9 mouse cellular contexts compared by ENCODE assay signal in genomic region chrX:136992191-136992965, GRCm38 (mm10). TPM values are rescaled to one million over a fixed set of nuclear protein-coding genes. Genes with fewer than 3 reads are reported as not detected.
DNase-seq lines count a peak whose midpoint lies in the region; ATAC-seq lines count a peak whose summit lies in the region.
"Had no signal": no experiment of that assay in that cellular context is flagged by ENCODE, and none has a peak within 500 bp of the region (broad histone marks: within the 10 kb centered on the region; RNA-seq: fewer than 3 reads in every experiment).

No protein-coding gene starts in this region.

- H3K27ac ChIP-seq in neural tube, embryonic 11.5 days (ENCODE audit: low read depth, low read length): 0 out of 2 replicates have a peak overlapping the region, but pooled peaks have one; percentile 27
- peak overlapping the region; percentile 94 for H3K27ac ChIP-seq in hindbrain, embryonic 14.5 days
- H3K27ac ChIP-seq in midbrain, embryonic 11.5 days (ENCODE audit: low read depth, low read length): no peak overlapping the region; the same call in 1 of the 2 replicates

- peak overlapping the region; percentile 44 for H3K9ac ChIP-seq in neural tube, embryonic 11.5 days (ENCODE audit: low read length)
- peak overlapping the region; percentile 76 for H3K9ac ChIP-seq in hindbrain, embryonic 14.5 days
- peak overlapping the region; percentile 57 for H3K9ac ChIP-seq in midbrain, embryonic 11.5 days (ENCODE audit: low read length)

- peak; percentile 43 for DNase-seq in embryo, embryonic 10.5 days (ENCODE audit: low spot score)
- DNase-seq in embryo, embryonic 9.5 days (ENCODE audit: extremely low spot score): no peak
- DNase-seq in neural tube, embryonic 11.5 days (ENCODE audit: low spot score): no peak
- DNase-seq in neural tube, embryonic 10.5 days (ENCODE audit: extremely low spot score, low spot score): no peak
- DNase-seq in hindbrain, embryonic 14.5 days (ENCODE audit: low spot score): no peak
- peak; percentile 86 for DNase-seq in midbrain, embryonic 11.5 days (ENCODE audit: low spot score, missing footprints)
- DNase-seq in frontal cortex, postnatal 25 days (ENCODE audit: low spot score in 2 of 2): no peak
- DNase-seq in right cerebral cortex, adult 18-20 months: no peak

- ATAC-seq in neural tube, embryonic 11.5 days (ENCODE audit: insufficient read depth, low FRiP score, low TSS enrichment): peak; percentile 56
- ATAC-seq in hindbrain, embryonic 14.5 days (ENCODE audit: low FRiP score): peak; percentile 58
- peak; percentile 66 for ATAC-seq in midbrain, embryonic 11.5 days (ENCODE audit: low FRiP score)

- peak overlapping the region; percentile 47 for H3K4me2 ChIP-seq in neural tube, embryonic 11.5 days (ENCODE audit: low read depth)
- peak overlapping the region; percentile 64 for H3K4me2 ChIP-seq in hindbrain, embryonic 14.5 days (replicated peaks)
- peak overlapping the region; percentile 47 for H3K4me2 ChIP-seq in midbrain, embryonic 11.5 days

- H3K36me3 ChIP-seq in neural tube, embryonic 11.5 days (ENCODE audit: control insufficient read depth, insufficient read depth, low read length): no peaks in the 10 kb centered on the region
- no peaks in the 10 kb centered on the region; the same call in 1 of the 2 replicates for H3K36me3 ChIP-seq in hindbrain, embryonic 14.5 days (replicated peaks; ENCODE audit: control insufficient read depth, insufficient read depth)
- no peaks in the 10 kb centered on the region for H3K36me3 ChIP-seq in midbrain, embryonic 11.5 days (ENCODE audit: control insufficient read depth, insufficient read depth, low read length)

- WGBS in neural tube, embryonic 11.5 days: 21% methylated on average over 19 of the region's 19 CpGs
- 19% methylated on average over 19 of the region's 19 CpGs for WGBS in hindbrain, embryonic 14.5 days
- 21% methylated on average over 19 of the region's 19 CpGs for WGBS in midbrain, embryonic 11.5 days

- no peaks in the 10 kb centered on the region for H3K9me3 ChIP-seq in neural tube, embryonic 11.5 days (ENCODE audit: control insufficient read depth, low read length)
- no peaks in the 10 kb centered on the region for H3K9me3 ChIP-seq in hindbrain, embryonic 14.5 days (ENCODE audit: control insufficient read depth, low read length)
- no peaks in the 10 kb centered on the region for H3K9me3 ChIP-seq in midbrain, embryonic 11.5 days (ENCODE audit: control insufficient read depth, low read length)

- 0 out of 2 replicates have a peak, but pooled peaks cover 2% of the 10 kb centered on the region for H3K27me3 ChIP-seq in neural tube, embryonic 11.5 days (ENCODE audit: control insufficient read depth, insufficient read depth, low read length)
- no peaks in the 10 kb centered on the region; the same call in 1 of the 2 replicates for H3K27me3 ChIP-seq in hindbrain, embryonic 14.5 days (ENCODE audit: control insufficient read depth, insufficient read depth, low read length)
- H3K27me3 ChIP-seq in midbrain, embryonic 11.5 days (ENCODE audit: control insufficient read depth, insufficient read depth, low read length): no peaks in the 10 kb centered on the region

- peak overlapping the region; percentile 32 for H3K4me3 ChIP-seq in neural tube, embryonic 11.5 days (ENCODE audit: low read depth, low read length)
- H3K4me3 ChIP-seq in hindbrain, embryonic 14.5 days (replicated peaks; ENCODE audit: low read length): peak overlapping the region; percentile 52
- peak overlapping the region; percentile 38 for H3K4me3 ChIP-seq in midbrain, embryonic 11.5 days (ENCODE audit: low read depth, low read length)
- H3K4me3 ChIP-seq: erythroblast, embryonic 14.5 days had no signal

- no peaks in the 10 kb centered on the region for H3K4me1 ChIP-seq in neural tube, embryonic 11.5 days (ENCODE audit: control insufficient read depth, insufficient read depth, low read length)
- H3K4me1 ChIP-seq in hindbrain, embryonic 14.5 days (replicated peaks; ENCODE audit: control insufficient read depth, insufficient read depth, low read length): peaks cover 14% of the 10 kb centered on the region
- peaks cover 3% of the 10 kb centered on the region for H3K4me1 ChIP-seq in midbrain, embryonic 11.5 days (ENCODE audit: control insufficient read depth, insufficient read depth, low read length)

RNA-seq across cellular contexts. Expression of gene Zcchc18, which starts 0.6 kb away (rescaled TPM):
- polyA plus RNA-seq in neural tube, embryonic 11.5 days (2014; fragmentation: Nextera tagmentation; extraction: Ambion mirVana): 82.3 and 88.8 TPM in 2 replicates
- 372 and 450 TPM in 2 replicates for polyA plus RNA-seq in hindbrain, embryonic 14.5 days (2014; fragmentation: Nextera tagmentation; extraction: Ambion mirVana)
- polyA plus RNA-seq in midbrain, embryonic 11.5 days (2014; fragmentation: Nextera tagmentation; extraction: Ambion mirVana): 85.9 and 89.2 TPM in 2 replicates
- polyA plus RNA-seq: erythroblast, embryonic 14.5 days had no signal

RNA-seq across cellular contexts. Expression of gene Tmsb15b1, which starts 15.7 kb away (rescaled TPM):
- 22.2 and 23.4 TPM in 2 replicates for polyA plus RNA-seq in neural tube, embryonic 11.5 days (2014; fragmentation: Nextera tagmentation; extraction: Ambion mirVana)
- 26.4 and 33.1 TPM in 2 replicates for polyA plus RNA-seq in hindbrain, embryonic 14.5 days (2014; fragmentation: Nextera tagmentation; extraction: Ambion mirVana)
- polyA plus RNA-seq in midbrain, embryonic 11.5 days (2014; fragmentation: Nextera tagmentation; extraction: Ambion mirVana): 26.4 and 30.1 TPM in 2 replicates
- polyA plus RNA-seq: erythroblast, embryonic 14.5 days had no signal

RNA-seq across cellular contexts. Expression of gene Tmsb15l, which starts 15.7 kb away (rescaled TPM):
- 7.4 and 7.6 TPM in 2 replicates for polyA plus RNA-seq in neural tube, embryonic 11.5 days (2014; fragmentation: Nextera tagmentation; extraction: Ambion mirVana)
- 8.8 and 9.5 TPM in 2 replicates for polyA plus RNA-seq in hindbrain, embryonic 14.5 days (2014; fragmentation: Nextera tagmentation; extraction: Ambion mirVana)
- polyA plus RNA-seq in midbrain, embryonic 11.5 days (2014; fragmentation: Nextera tagmentation; extraction: Ambion mirVana): 6.1 and 7.7 TPM in 2 replicates
- polyA plus RNA-seq: erythroblast, embryonic 14.5 days had no signal

RNA-seq across cellular contexts. Expression of gene Tmsb15b2, which starts 17.1 kb away (rescaled TPM):
- polyA plus RNA-seq in neural tube, embryonic 11.5 days (2014; fragmentation: Nextera tagmentation; extraction: Ambion mirVana): 54.1 and 56.2 TPM in 2 replicates
- 75.3 and 102 TPM in 2 replicates for polyA plus RNA-seq in hindbrain, embryonic 14.5 days (2014; fragmentation: Nextera tagmentation; extraction: Ambion mirVana)
- 60.9 and 62.2 TPM in 2 replicates for polyA plus RNA-seq in midbrain, embryonic 11.5 days (2014; fragmentation: Nextera tagmentation; extraction: Ambion mirVana)
- polyA plus RNA-seq: erythroblast, embryonic 14.5 days had no signal

RNA-seq across cellular contexts. Expression of gene Slc25a53, which starts 45.7 kb away (rescaled TPM):
- polyA plus RNA-seq in neural tube, embryonic 11.5 days (2014; fragmentation: Nextera tagmentation; extraction: Ambion mirVana): 11.2 and 13.7 TPM in 2 replicates
- polyA plus RNA-seq in hindbrain, embryonic 14.5 days (2014; fragmentation: Nextera tagmentation; extraction: Ambion mirVana): 12.9 and 15.9 TPM in 2 replicates
- 11.9 and 13.0 TPM in 2 replicates for polyA plus RNA-seq in midbrain, embryonic 11.5 days (2014; fragmentation: Nextera tagmentation; extraction: Ambion mirVana)
- polyA plus RNA-seq: erythroblast, embryonic 14.5 days had no signal

Comparison
In these comparisons a context has a peak if more than half of its experiments do, and no peak if none do; other contexts are left out.
1. DNase-seq: peak in embryo, embryonic 10.5 days (single experiment) and midbrain, embryonic 11.5 days (single experiment); none in embryo, embryonic 9.5 days (single experiment), neural tube, embryonic 11.5 days (single experiment), neural tube, embryonic 10.5 days (single experiment), hindbrain, embryonic 14.5 days (single experiment), frontal cortex, postnatal 25 days (0 of 2) and right cerebral cortex, adult 18-20 months (single experiment).
2. Peak in every context shown above with its lines, with median percentiles within 50 percentile points of each other: ATAC-seq, H3K4me2 ChIP-seq, H3K4me3 ChIP-seq and H3K9ac ChIP-seq.